ENCODE assay signal across 26 mouse cellular contexts in the genomic region with DNA sequence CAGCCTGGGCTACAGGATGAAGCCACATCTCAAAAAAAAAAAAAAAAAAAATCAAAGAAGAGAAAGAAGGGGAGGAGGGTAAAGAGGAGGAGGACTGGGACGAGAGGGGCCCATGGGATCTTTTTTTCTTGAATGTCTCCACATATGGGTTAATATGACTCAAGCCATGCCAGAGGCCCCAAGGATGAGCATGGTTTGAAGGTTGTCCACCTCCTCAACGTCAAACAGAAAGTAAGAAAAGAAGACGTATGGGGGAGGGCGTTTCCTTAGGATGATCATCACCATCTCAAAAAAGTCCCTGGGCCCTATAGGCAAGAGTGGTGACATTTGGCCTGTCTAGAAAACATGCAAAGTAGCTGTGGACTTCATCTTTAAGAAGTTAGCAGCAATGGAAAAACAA.
"Had no signal": no experiment of that assay in that cellular context is flagged by ENCODE, and none has a peak within 500 bp of the region (broad histone marks: within the 10 kb centered on the region; RNA-seq: fewer than 3 reads in every experiment).

No protein-coding gene starts in this region.

- DNase-seq: kidney, adult 8-10 months; kidney, postnatal 10 days; kidney, postnatal 36 days; liver; lung, adult 18-20 months; lung, postnatal 10 days; lung, postnatal 36 days; right cerebral cortex, adult 18-20 months; right cerebral cortex, postnatal 14 days; right cerebral cortex, postnatal 4 days; thymus, adult 2 months; thymus, postnatal 14 days; thymus, postnatal 4 days had no signal

- H3K9ac ChIP-seq: kidney, embryonic 15.5 days; limb, embryonic 13.5 days; liver, embryonic 12.5 days; liver, embryonic 15.5 days; lung, embryonic 15.5 days; midbrain, embryonic 13.5 days; neural tube, embryonic 12.5 days; neural tube, embryonic 15.5 days had no signal

- H3K4me1 ChIP-seq: kidney, embryonic 15.5 days; limb, embryonic 13.5 days; liver, embryonic 12.5 days; liver, embryonic 15.5 days; lung, embryonic 15.5 days; midbrain, embryonic 10.5 days; midbrain, embryonic 13.5 days had no signal

- ATAC-seq: liver, embryonic 12.5 days; midbrain, embryonic 13.5 days; midbrain, embryonic 16.5 days had no signal

- H3K27ac ChIP-seq: kidney, embryonic 15.5 days; limb, embryonic 10.5 days; limb, embryonic 13.5 days; liver, embryonic 12.5 days; liver, embryonic 15.5 days; lung, embryonic 15.5 days; midbrain, embryonic 10.5 days; midbrain, embryonic 13.5 days; neural tube, embryonic 12.5 days; neural tube, embryonic 15.5 days; stomach, postnatal 0 days had no signal

- H3K36me3 ChIP-seq: kidney, embryonic 15.5 days; limb, embryonic 10.5 days; limb, embryonic 13.5 days; liver, embryonic 12.5 days; liver, embryonic 15.5 days; lung, embryonic 15.5 days; midbrain, embryonic 10.5 days; midbrain, embryonic 13.5 days; neural tube, embryonic 12.5 days; neural tube, embryonic 15.5 days had no signal

- H3K4me3 ChIP-seq: kidney, embryonic 15.5 days; limb, embryonic 10.5 days; limb, embryonic 13.5 days; liver, embryonic 12.5 days; liver, embryonic 15.5 days; lung, embryonic 15.5 days; megakaryocyte, embryonic 14.5 days; midbrain, embryonic 10.5 days; midbrain, embryonic 13.5 days; neural tube, embryonic 12.5 days; neural tube, embryonic 15.5 days had no signal

- H3K4me2 ChIP-seq: kidney, embryonic 15.5 days; limb, embryonic 13.5 days; liver, embryonic 12.5 days; liver, embryonic 15.5 days; lung, embryonic 15.5 days; midbrain, embryonic 13.5 days; neural tube, embryonic 12.5 days; neural tube, embryonic 15.5 days had no signal

- H3K27me3 ChIP-seq: kidney, embryonic 15.5 days; limb, embryonic 13.5 days; liver, embryonic 12.5 days; liver, embryonic 15.5 days; lung, embryonic 15.5 days; midbrain, embryonic 13.5 days; neural tube, embryonic 12.5 days; neural tube, embryonic 15.5 days had no signal

- H3K9me3 ChIP-seq: kidney, embryonic 15.5 days; limb, embryonic 10.5 days; limb, embryonic 13.5 days; liver, embryonic 12.5 days; liver, embryonic 15.5 days; lung, embryonic 15.5 days; midbrain, embryonic 10.5 days; midbrain, embryonic 13.5 days; neural tube, embryonic 12.5 days; neural tube, embryonic 15.5 days had no signal
